Mouse (Mus musculus): ENCODE results near the gene Pomp. TPM values are rescaled to one million over a fixed set of nuclear protein-coding genes. Genes with fewer than 3 reads are reported as not detected.

Pomp gene
- total and polyA plus RNA-seq, 2 experiments from 2014 or later, result 287 to 545 TPM

- DNase-seq (ENCODE audit: low spot score) (no peak), ATAC-seq (ENCODE audit: low FRiP score) (no peak)
- no peak overlapping the region for H3K4me2 ChIP-seq (ENCODE audit: low read depth, low read length, poor library complexity, severe bottlenecking)
- 92% methylated on average over 9 of the region's 9 CpGs for WGBS
- no peak overlapping the region for H3K9ac ChIP-seq (replicated peaks; ENCODE audit: low read length, poor library complexity, severe bottlenecking)
- TF ChIP-seq CTCF (IDR thresholded peaks at IDR 0.05), result 0 out of 2 replicates have a peak, but pooled peaks have one; percentile 6
- H3K4me3 ChIP-seq (ENCODE audit: low read depth, low read length), result no peak overlapping the region
- no peaks in the 10 kb centered on the region for H3K4me1 ChIP-seq (ENCODE audit: insufficient read depth, low read length)
- no peaks in the 10 kb centered on the region for H3K27me3 ChIP-seq (ENCODE audit: insufficient read depth, low read length)
- no peaks in the 10 kb centered on the region; the same call in 1 of the 2 replicates for H3K9me3 ChIP-seq (ENCODE audit: low read length)
- H3K36me3 ChIP-seq (ENCODE audit: insufficient read depth, low read length), result no peaks in the 10 kb centered on the region
- H3K27ac ChIP-seq (ENCODE audit: low read depth, low read length), result no peak overlapping the region
Observed at GRCm38 (mm10) chr5:147817747-147818496, 42.3 kb upstream of the Pomp start.

GRCm38 (mm10) chr5:147818866-147819265, 41.4 kb upstream of the Pomp start:
- no peaks in the 10 kb centered on the region for H3K4me1 ChIP-seq (ENCODE audit: insufficient read depth, low read length)
- H3K4me3 ChIP-seq (ENCODE audit: low read depth, low read length), result no peak overlapping the region
- H3K9ac ChIP-seq (replicated peaks; ENCODE audit: low read length, poor library complexity, severe bottlenecking), result no peak overlapping the region
- no peak overlapping the region for H3K27ac ChIP-seq (ENCODE audit: low read depth, low read length)
- no peak overlapping the region for H3K4me2 ChIP-seq (ENCODE audit: low read depth, low read length, poor library complexity, severe bottlenecking)
- no peaks in the 10 kb centered on the region for H3K36me3 ChIP-seq (ENCODE audit: insufficient read depth, low read length)
- ATAC-seq (ENCODE audit: low FRiP score) (no peak), DNase-seq (ENCODE audit: low spot score) (no peak)
- TF ChIP-seq CTCF (IDR thresholded peaks at IDR 0.05), result no peak
- no peaks in the 10 kb centered on the region for H3K27me3 ChIP-seq (ENCODE audit: insufficient read depth, low read length)
- WGBS, result 93% methylated on average over 8 of the region's 8 CpGs
- no peaks in the 10 kb centered on the region; the same call in 1 of the 2 replicates for H3K9me3 ChIP-seq (ENCODE audit: low read length)

GRCm38 (mm10) chr5:147819895-147820294, 40.4 kb upstream of the Pomp start:
- Histone ChIP-seq H3K4me2 (ENCODE audit: low read depth, low read length, poor library complexity, severe bottlenecking) (no peak overlapping the region), H3K4me1 (ENCODE audit: insufficient read depth, low read length) (no peaks in the 10 kb centered on the region), H3K27me3 (ENCODE audit: insufficient read depth, low read length) (no peaks in the 10 kb centered on the region), H3K9me3 (ENCODE audit: low read length) (no peaks in the 10 kb centered on the region; the same call in 1 of the 2 replicates), H3K9ac (replicated peaks; ENCODE audit: low read length, poor library complexity, severe bottlenecking) (no peak overlapping the region), H3K27ac (ENCODE audit: low read depth, low read length) (no peak overlapping the region), H3K4me3 (ENCODE audit: low read depth, low read length) (no peak overlapping the region), H3K36me3 (ENCODE audit: insufficient read depth, low read length) (no peaks in the 10 kb centered on the region)
- ATAC-seq (ENCODE audit: low FRiP score) (no peak), DNase-seq (ENCODE audit: low spot score) (no peak)
- 90% methylated on average over 7 of the region's 7 CpGs for WGBS
- no peak for TF ChIP-seq CTCF (IDR thresholded peaks at IDR 0.05)

GRCm38 (mm10) chr5:147824021-147824605, 36.1 kb upstream of the Pomp start:
- Histone ChIP-seq H3K27ac (ENCODE audit: low read depth, low read length) (no peak overlapping the region), H3K9ac (replicated peaks; ENCODE audit: low read length, poor library complexity, severe bottlenecking) (no peak overlapping the region), H3K4me1 (ENCODE audit: insufficient read depth, low read length) (no peaks in the 10 kb centered on the region), H3K4me2 (ENCODE audit: low read depth, low read length, poor library complexity, severe bottlenecking) (no peak overlapping the region), H3K9me3 (ENCODE audit: low read length) (no peaks in the 10 kb centered on the region; the same call in 1 of the 2 replicates), H3K36me3 (ENCODE audit: insufficient read depth, low read length) (no peaks in the 10 kb centered on the region), H3K27me3 (ENCODE audit: insufficient read depth, low read length) (no peaks in the 10 kb centered on the region), H3K4me3 (ENCODE audit: low read depth, low read length) (no peak overlapping the region)
- no peak for DNase-seq (ENCODE audit: low spot score)
- no peak for ATAC-seq (ENCODE audit: low FRiP score)
- WGBS, result 83% methylated on average over 13 of the region's 13 CpGs
- TF ChIP-seq CTCF (IDR thresholded peaks at IDR 0.05), result no peak

GRCm38 (mm10) chr5:147825375-147825969, 34.8 kb upstream of the Pomp start:
- TF ChIP-seq CTCF (IDR thresholded peaks at IDR 0.05), result no peak
- DNase-seq (ENCODE audit: low spot score) (peak; percentile 10), ATAC-seq (ENCODE audit: low FRiP score) (peak; percentile 16; the same call in 1 of the 2 replicates)
- no peak overlapping the region for H3K4me3 ChIP-seq (ENCODE audit: low read depth, low read length)
- no peaks in the 10 kb centered on the region for H3K36me3 ChIP-seq (ENCODE audit: insufficient read depth, low read length)
- 0 out of 2 replicates have a peak overlapping the region, but pooled peaks have one; percentile 4 for H3K4me2 ChIP-seq (ENCODE audit: low read depth, low read length, poor library complexity, severe bottlenecking)
- no peaks in the 10 kb centered on the region for H3K4me1 ChIP-seq (ENCODE audit: insufficient read depth, low read length)
- no peak overlapping the region for H3K9ac ChIP-seq (replicated peaks; ENCODE audit: low read length, poor library complexity, severe bottlenecking)
- 44% methylated on average over 22 of the region's 22 CpGs for WGBS
- no peak overlapping the region for H3K27ac ChIP-seq (ENCODE audit: low read depth, low read length)
- no peaks in the 10 kb centered on the region for H3K27me3 ChIP-seq (ENCODE audit: insufficient read depth, low read length)
- no peaks in the 10 kb centered on the region; the same call in 1 of the 2 replicates for H3K9me3 ChIP-seq (ENCODE audit: low read length)

- Histone ChIP-seq H3K9me3 (ENCODE audit: low read length) (no peaks in the 10 kb centered on the region), H3K27ac (ENCODE audit: low read depth, low read length) (no peak overlapping the region), H3K36me3 (ENCODE audit: insufficient read depth, low read length) (no peaks in the 10 kb centered on the region), H3K9ac (replicated peaks; ENCODE audit: low read length, poor library complexity, severe bottlenecking) (no peak overlapping the region), H3K4me3 (ENCODE audit: low read depth, low read length) (no peak overlapping the region), H3K27me3 (ENCODE audit: insufficient read depth, low read length) (no peaks in the 10 kb centered on the region), H3K4me1 (ENCODE audit: insufficient read depth, low read length) (no peaks in the 10 kb centered on the region), H3K4me2 (ENCODE audit: low read depth, low read length, poor library complexity, severe bottlenecking) (no peak overlapping the region)
- TF ChIP-seq CTCF (IDR thresholded peaks at IDR 0.05), result no peak
- ATAC-seq (ENCODE audit: low FRiP score), result no peak; the same call in 1 of the 2 replicates
- 61% methylated on average over 9 of the region's 9 CpGs for WGBS
- DNase-seq (ENCODE audit: low spot score), result no peak
Observed at GRCm38 (mm10) chr5:147826091-147826490, 34.2 kb upstream of the Pomp start.
